Mouse (Mus musculus) gastrocnemius, postnatal 10 days (tissue): Measurements from ENCODE around the gene Avil. TPM values are rescaled to one million over a fixed set of nuclear protein-coding genes. Genes with fewer than 3 reads are reported as not detected.
A peak's percentile ranks its signal among the peaks of the same experiment; 100 is the strongest.
"Not testable (repeated sequence)": the region's sequence is repeated elsewhere in the genome, so short reads cannot be mapped to it uniquely, and the experiment has no call there.

Experiments used
- DNase-seq: peaks from one replicate; pipeline ENCODE4 v3.0.0; 2021; ENCODE audit warnings: mixed read lengths
- microRNA-seq, 2 experiments: library from miRNA; unstranded; fragments of <30 nt; microRNA quantifications; one replicate each; pipeline ENCODE4 v1.2.0; 2021
- total RNA-seq, 2 experiments: library from RNA; stranded (reverse); gene quantifications; 2 replicates each; pipeline ENCODE4 v1.2.3; 2021

Avil gene
- total RNA-seq, 2 experiments from 2014 or later = 0.33 to 0.95 TPM

- DNase-seq = no peak
These were observed 59.7 kb downstream of the Avil start, which contains the start of gene March9 for GRCm38 (mm10) chr10:127059968-127060916. Gene March9, minus strand, starts transcription at chr10:127060184.

- no peak for DNase-seq
These were observed 60.6 kb downstream of the Avil start for GRCm38 (mm10) chr10:127061085-127061484.

GRCm38 (mm10) chr10:127061513-127061912 lies 61.0 kb downstream of the Avil start:
- no peak for DNase-seq

- not testable (repeated sequence) for DNase-seq
These were observed 61.6 kb downstream of the Avil start for GRCm38 (mm10) chr10:127062101-127062500.

GRCm38 (mm10) chr10:127062503-127062902 lies 62.0 kb downstream of the Avil start:
- no peak for DNase-seq

- DNase-seq = peak; percentile 98
These were observed 62.8 kb downstream of the Avil start, which contains the start of gene Cdk4 for GRCm38 (mm10) chr10:127063239-127063872. Gene Cdk4, plus strand, starts transcription at chr10:127063534.

GRCm38 (mm10) chr10:127063913-127064870 lies 63.7 kb downstream of the Avil start:
- DNase-seq = no peak

GRCm38 (mm10) chr10:127065981-127066380 lies 65.5 kb downstream of the Avil start:
- no peak for DNase-seq

- no peak for DNase-seq
These were observed 66.1 kb downstream of the Avil start for GRCm38 (mm10) chr10:127066519-127067018.

- DNase-seq = no peak
These were observed 68.0 kb downstream of the Avil start for GRCm38 (mm10) chr10:127068360-127069038.

- DNase-seq = no peak
These were observed 69.0 kb downstream of the Avil start for GRCm38 (mm10) chr10:127069281-127070189.

Small RNA genes lying within 50 kb of the gene (microRNA-seq; reads per million reads assigned to microRNA genes)
- gene Mir26a-2 = 22.3 to 44.8 reads per million in 2 experiments
- 0 to 0.25 reads per million in 2 experiments for gene Mir546

Other genes with a start within 250 kb of the Avil start
- 1 to 10 TPM; 2.9 to 4.2 TPM for gene Atp23, start 99.4 kb upstream of the Avil start, total RNA-seq
- 100 to 1,000 TPM; 135 to 155 TPM for gene Ctdsp2, start 22.0 kb upstream of the Avil start, total RNA-seq
- 10 to 100 TPM; 23.5 to 29.5 TPM for gene Tsfm, start 30.1 kb downstream of the Avil start, total RNA-seq
- gene Mettl1, start 40.7 kb downstream of the Avil start, total RNA-seq = 10 to 100 TPM; 14.7 to 18.9 TPM
- gene Eef1akmt3, start 40.8 kb downstream of the Avil start, total RNA-seq = under 1 TPM; 0.21 to 0.84 TPM
- gene Cyp27b1, start 47.5 kb downstream of the Avil start, total RNA-seq = under 1 TPM; 0.45 to 0.49 TPM
- gene March9, start 59.5 kb downstream of the Avil start, total RNA-seq = 1 to 10 TPM; 1.1 to 2.0 TPM
- gene Cdk4, start 62.8 kb downstream of the Avil start, total RNA-seq = 100 to 1,000 TPM; 122 to 147 TPM
- gene Tspan31, start 69.6 kb downstream of the Avil start, total RNA-seq = 10 to 100 TPM; 29.7 to 32.0 TPM
- 1 to 10 TPM; 2.7 to 3.4 TPM for gene Agap2, start 74.6 kb downstream of the Avil start, total RNA-seq
- 10 to 100 TPM; 29.4 to 33.9 TPM for gene Os9, start 120.4 kb downstream of the Avil start, total RNA-seq
- gene B4galnt1, start 164.5 kb downstream of the Avil start, total RNA-seq = 1 to 10 TPM; 1.6 to 3.3 TPM
- gene Slc26a10, start 179.9 kb downstream of the Avil start, total RNA-seq = 1 to 10 TPM; 3.0 to 6.1 TPM
- 10 to 100 TPM; 16.2 to 26.2 TPM for gene Arhgef25, start 189.4 kb downstream of the Avil start, total RNA-seq
- gene Dtx3, start 195.0 kb downstream of the Avil start, total RNA-seq = 10 to 100 TPM; 28.8 to 37.6 TPM
- gene Pip4k2c, start 210.9 kb downstream of the Avil start, total RNA-seq = 1 to 10 TPM; 8.5 to 9.6 TPM